Mouse (Mus musculus) frontal cortex, postnatal 25 days (tissue): Measurements from ENCODE around the gene Map2k6.

ENCODE experiments used
- DNase-seq, 2 experiments: peaks; one replicate each; pipeline ENCODE4 v3.0.0; 2022; ENCODE audit warnings: low spot score in 2 of 2

The Map2k6 gene

DNA sequence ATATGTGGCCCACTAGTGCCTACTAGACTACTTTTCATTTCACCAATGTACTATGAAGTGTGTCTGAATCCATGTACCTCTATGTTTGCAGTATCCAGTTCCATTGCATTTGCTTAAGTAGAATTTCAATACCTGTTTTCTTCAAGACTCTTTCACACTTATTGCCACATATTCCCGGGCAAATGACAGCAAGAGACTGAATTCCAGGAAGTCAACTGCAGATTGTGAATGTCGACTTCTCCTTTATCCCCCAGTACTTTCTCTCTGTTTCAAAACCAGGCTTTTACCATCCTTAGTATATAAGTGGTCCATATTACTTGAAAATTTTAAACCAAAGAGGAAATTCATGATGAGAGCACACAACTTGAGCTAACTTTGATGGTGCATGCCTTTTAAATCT lies 4.7 kb downstream of the Map2k6 start:
- no peak for DNase-seq

DNA sequence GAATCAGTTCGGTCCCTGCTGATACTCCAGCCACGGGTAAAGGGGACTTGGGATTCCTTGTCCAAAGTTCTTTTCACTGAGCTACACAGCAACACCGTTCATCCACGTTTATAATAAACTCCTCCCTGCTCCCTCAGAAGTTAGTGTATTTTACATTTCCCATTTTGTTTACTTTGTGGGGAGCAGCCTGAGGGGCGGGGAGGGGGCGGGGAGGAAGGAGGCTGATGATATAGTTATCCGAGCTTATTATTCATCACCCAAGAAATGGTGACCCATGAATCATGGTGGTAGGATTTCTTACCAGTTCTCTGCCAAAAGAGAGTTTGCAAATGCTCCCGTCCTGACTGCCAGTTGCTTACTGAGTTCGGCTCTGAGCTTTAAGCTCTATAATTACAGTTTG lies 6.7 kb downstream of the Map2k6 start:
- DNase-seq: no peak

DNA sequence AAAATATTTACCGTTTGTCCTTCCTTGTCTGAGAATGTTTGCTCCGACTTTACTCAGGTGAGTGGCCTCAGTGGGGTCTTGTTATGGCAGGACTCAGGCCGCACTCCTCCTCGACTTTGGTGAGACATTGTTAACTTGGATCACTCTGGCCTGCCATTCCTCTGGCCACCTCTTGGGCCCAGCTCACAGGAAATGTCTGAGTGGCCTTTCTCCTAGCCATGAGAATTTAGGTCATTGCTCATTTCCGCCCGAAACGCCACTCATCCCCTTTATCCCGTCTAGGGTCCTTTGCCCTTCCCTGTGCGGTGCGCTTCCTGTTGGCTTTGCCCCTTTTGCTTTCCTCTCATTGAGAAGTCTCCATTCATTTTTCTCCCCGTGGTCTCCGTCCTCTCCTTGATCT lies 10.2 kb downstream of the Map2k6 start:
- no peak for DNase-seq

DNA sequence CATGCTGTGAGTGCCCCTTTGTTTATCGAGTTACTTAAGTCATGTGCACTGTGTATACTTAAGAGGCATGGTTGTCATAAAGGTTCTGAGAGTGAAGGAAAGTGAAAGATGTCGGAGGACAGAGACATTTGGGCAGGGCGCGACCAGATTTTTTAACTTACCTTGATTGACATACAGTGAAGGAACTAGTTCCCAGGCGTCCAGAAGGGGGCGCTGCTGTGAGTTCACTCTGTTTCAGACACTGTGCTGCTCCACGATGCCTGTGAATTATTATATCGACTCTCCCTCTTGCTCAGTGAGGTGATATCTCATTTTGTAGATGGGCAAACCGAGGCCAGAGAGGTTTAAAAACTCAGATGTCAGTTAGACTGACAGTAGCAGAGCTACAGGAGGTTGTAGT lies 10.9 kb downstream of the Map2k6 start:
- no peak for DNase-seq

DNA sequence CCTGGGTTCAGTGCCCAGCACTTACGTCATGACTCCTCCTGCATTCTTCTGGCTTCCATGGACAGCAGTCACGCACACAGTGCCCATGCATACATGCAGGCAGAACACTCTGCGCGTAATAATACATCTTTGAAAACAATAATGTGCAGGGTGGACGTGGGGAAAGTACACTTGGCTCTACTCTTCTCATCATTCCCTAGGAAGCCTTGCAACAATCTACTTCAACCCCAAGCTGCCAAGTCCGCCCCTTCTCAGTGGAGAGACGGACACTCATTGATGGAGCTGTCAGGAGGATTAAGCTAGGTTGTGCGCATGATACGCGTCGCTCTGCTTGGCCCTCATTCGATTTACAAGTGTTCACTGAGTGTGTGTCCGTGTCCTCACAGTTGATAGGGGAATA lies 12.7 kb downstream of the Map2k6 start:
- no peak for DNase-seq

DNA sequence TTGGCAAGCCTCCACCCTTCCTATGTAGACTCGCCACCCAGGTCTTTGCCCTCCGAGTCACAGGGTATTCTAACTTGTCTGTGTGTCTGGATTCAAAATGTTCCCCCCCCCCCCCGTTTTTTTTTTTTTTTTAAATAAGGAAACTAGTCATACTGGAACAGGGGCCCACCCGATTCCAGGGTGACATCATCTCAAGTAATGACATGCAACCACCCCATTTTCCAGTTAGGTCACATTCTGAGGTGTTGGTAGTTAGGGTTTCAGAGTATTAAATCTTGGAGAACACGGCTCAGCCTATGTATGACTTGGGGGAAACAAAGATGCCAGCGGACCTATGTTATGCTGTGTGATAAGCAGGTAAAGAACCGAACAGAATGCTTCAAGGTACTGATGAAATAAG lies 15.3 kb downstream of the Map2k6 start:
- DNase-seq: no peak

DNA sequence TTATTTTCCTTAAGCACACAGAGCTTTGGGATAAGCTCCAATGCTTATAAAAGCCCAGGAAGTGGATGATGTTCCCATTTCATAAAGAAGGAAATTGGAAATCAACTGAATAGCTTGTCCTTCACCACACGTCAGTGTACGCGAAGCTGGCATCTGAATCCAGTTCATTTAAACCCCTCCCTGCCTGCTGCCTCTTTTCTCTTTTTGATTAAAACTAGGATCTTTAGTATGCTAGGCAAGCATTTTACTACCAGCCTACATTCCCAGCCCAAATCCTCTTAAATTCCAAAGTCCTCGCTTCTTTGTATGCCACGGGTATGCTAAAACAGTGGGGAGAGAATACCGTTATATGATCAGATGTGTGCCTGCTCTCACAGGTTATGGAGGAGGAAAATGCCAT lies 17.8 kb downstream of the Map2k6 start:
- no peak for DNase-seq

DNA sequence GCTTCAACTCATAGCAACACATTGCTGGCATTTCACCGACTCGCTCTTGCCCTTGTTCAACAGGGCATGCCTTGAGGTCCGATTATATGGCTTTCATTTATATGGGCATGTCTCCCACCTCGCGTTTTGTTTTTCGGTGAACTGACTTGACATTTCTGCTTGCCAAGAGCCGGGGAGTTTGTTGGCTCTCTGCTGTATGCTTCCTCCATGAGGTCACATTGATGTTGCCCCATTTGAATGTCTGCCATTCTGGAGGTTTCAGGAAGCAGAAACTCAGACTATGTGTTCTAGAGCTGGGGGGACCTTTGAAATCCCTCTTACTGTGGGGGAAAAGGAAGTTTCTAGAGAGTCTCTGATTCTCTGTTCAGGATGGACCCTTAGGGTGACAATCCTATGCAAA lies 21.5 kb downstream of the Map2k6 start:
- DNase-seq: no peak

DNA sequence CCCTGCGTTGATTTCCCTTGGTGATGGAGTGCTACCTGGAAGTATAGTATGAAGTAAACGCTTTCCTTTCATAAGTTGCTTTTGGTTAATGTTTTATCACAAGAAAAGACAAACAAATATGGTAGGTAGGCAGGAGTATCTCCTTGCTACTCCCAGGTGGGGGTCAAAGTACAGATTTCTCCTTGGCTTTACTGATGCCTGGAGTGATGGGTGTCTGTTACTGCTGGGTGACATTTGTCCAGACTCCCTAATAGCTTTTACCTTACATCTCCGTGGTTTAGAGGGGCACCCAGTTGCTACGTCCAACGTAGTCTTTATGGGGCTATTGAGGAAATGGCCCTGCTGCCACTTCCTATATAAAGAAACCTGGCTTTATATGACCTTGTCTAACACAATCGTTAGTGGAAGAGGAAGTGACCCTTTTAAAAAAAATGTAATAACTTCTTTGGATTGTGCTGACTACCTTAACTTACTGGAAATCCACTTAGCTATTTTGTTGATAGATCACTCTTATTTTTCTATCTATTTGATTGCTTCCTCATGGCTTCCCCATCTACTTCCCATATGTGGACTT lies 27.7 kb downstream of the Map2k6 start:
- no peak for DNase-seq

DNA sequence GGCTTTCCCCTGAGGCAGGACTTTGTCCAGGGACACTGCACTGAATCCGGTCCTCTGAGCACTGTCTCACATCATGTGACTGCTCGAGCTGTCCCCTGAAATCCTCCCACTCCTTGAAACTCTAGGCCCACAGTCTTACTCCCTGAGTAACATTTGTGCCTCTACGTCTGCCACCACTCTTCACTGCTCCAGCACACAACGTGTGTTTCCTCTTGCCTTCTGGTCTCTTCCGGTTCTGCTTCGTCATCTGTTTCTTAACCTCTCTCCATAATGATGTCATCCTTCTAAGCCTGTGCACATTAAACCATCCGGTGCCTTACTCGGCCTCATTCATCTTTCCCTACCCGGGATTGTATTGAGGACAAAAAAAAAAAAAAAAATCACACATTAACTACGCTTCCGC lies 28.2 kb downstream of the Map2k6 start:
- no peak for DNase-seq

DNA sequence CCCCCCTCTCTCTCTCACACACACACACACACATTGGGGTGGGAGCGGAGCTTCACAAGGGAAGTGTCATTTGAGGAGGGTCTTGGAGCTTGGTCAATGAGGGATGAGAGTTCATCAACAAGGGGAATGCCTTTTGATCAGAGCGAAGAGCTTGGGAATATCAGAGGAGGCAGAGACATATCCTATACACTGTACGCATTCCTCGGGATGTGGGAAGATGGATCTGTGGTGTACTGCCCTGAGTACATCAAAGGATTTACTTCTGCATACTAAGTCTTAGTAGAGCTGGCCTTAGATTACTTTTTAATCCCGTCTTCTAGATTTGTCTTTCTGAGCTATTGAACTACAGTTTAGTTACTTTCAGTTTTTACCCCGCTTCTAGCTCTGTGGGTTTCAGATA lies 30.1 kb downstream of the Map2k6 start:
- DNase-seq: no peak

DNA sequence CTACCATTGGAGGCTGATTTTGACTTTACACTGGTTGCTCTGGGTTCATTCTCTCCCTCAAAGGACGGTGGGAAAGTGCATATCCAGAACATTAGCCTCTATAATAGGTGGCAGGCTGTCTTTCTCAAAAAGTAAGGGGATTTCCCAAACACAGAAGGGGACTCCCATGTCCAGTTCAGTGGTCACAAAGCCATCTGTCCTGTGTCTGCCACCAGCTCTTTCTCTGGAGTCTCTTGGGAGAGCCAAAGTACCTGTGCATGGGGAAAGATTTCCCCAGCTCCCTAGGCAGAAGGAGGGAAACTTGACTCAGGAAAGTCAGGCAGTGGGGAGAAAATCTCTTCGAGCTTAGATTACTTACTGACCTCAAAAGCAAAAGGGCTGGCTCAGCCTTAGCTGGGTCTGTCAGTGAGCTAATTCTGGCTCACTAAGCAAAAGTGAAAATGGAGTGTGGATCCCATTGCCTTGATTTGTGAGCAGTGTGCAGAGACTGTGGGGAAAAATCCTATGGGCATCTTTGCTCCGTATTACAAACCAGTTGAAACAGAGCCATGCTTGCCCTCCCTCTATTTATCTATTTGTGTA lies 31.0 kb downstream of the Map2k6 start:
- DNase-seq: no peak

DNA sequence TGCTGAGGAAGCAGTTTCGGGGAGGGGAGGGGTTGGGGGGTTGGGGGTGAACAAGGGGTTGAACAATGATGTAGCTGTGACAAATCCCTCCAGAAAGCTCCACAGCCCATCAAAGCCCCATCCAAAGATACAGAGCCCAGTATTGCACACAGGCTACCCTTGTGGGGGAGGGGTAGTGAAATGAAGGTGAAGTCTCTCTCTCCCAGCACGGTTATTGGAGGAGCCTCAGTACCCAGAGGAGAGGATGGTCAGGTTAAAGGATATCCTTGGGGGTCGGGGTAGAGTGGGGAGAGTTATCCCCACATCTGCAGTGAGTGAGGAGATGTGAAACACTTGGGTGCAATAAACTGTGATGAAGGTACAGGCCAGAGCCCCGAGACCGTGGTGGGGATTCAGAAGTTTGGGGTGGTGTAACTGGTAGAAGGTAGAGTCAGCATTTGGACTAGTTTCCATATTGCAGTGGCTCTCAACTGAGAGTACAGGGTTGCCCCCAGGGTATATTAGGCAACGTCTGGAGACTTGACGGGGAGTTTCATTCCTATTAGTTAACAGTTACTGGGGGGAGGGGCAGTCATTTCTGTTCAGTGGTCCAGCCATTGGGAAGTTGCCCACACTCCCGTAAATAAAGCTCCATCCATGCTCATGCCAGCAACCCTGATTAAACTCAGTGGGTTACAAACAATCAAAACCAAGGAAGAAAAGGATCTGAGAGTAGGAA lies 37.1 kb downstream of the Map2k6 start:
- DNase-seq: no peak

DNA sequence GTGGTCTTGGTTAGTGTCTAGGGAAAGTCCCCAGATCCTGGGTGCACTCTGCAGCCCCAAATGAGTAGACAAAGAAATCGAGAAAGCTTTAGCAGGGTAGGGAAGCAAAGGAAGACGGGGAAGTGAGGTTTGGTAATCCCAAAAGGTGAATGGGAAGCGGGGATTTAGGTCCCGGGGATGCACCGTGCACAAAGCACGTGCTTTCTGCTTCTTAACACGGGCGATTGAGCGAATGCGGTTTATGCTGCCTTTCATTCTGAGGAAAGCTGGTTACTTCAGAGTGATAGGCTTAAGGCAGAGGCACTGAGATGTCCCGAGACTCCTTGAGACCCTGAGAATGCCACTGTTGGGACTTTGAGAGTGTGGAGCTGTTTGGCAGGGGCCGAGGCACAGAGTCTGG lies 38.1 kb downstream of the Map2k6 start:
- no peak for DNase-seq

DNA sequence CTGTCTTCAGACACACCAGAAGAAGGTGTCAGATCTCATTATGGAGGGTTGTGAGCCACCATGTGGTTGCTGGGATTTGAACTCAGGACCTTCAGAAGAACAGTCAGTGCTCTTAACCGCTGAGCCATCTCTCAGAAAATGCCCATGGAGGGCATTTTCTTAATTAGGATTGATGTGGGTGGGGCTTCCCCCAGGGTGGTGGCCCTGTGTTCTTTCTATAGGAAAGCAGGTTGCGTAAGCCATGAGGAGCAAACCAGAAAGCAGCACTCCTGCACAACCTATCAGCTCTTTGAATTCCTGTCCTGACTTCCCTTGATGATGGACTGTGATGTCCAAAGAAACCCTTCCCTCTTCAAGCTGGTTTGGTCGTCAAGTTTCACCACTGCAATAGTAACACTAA lies 39.2 kb downstream of the Map2k6 start:
- DNase-seq: no peak

DNA sequence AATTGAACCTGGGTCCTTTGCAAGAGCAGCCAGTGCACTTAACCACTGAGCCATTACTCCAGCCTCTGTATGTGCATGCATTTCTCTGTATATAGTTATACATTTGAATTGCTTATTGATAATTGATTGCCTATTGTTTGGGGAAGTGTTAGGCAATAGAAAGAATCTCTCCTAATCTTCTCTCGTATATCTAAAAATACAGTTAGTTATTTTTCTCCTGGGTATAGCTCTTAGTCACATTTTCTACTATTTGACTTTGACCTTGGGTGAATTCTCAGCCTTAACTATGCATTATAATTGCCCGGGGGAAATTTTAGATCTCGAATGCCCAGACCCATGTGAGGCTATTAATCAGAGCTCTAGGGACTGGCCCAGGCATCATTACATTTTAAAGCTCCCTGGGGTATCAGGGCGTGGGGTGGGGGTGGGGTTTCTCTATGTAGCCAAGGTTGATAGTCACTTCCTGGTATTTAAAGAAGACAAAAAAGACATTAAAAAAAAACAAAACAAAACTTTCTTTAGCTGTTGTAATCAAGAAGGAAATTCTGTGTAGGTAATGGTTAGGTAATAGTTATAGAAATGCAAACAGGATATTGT lies 39.9 kb downstream of the Map2k6 start:
- no peak for DNase-seq

DNA sequence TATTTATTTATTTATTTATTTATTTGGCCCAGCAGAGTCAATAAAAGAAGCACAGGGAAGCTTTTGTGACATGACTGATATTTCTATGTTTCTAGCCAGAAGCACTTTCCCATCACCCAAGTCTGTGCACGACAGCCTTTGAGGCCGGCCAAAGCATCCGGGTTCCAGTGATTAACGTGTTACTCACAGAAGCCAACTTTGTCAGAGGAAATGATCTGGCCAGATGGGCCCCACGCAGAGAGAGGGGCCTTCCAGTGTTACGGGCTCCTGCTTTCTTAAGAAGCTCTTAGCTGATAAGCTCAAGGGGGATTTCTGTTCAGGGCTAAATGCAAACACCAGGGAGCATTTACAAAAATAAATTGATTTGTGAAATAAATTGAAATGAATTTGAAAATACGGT lies 40.4 kb downstream of the Map2k6 start:
- no peak for DNase-seq

DNA sequence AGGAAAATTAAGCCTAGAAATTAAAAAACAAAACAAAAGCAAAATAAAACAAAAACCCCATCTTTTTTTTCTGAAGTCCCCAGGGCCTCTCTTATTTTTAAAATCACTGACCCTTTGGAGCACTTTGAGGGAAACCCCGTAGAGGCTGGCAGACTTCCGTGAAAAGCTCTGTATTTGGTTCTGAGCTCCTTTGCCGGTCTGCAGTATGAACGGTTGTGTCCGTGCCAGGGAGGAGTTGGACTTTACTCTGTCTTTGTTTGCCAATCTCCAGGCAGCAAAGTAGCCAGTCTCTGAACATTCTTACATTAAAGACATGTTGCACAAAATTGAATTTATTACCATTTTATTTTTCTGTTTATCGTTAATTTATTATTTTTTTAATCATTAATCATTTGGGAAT lies 45.7 kb downstream of the Map2k6 start:
- no peak for DNase-seq

DNA sequence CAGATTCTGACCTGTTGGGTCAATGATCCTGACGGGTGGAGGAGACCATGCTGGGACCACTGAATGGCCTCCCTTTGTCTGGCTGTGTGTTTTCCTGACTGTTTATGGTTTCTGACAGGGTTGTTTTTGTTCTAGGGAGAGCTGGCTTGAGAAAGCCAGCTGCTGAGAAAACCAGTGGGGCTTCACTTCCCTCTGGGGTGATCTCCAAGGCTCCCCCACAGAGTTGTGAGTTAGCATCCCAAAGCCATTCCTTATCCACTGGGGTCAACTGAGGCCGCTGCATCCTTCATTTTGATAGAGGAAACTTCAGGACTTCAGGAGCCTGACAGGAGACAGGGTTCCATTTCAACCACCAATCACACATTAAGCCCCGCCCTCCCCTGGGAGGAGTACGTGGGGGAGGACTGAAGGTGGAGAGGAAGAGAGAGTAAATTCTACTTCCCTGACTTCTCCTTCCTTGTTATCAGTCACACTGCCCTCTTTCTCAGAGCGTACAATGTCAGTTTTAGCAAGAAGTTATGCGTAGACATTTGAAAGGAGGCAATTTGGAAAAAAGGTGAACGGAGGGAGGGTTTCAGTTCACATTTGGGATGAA lies 49.3 kb downstream of the Map2k6 start:
- no peak for DNase-seq

DNA sequence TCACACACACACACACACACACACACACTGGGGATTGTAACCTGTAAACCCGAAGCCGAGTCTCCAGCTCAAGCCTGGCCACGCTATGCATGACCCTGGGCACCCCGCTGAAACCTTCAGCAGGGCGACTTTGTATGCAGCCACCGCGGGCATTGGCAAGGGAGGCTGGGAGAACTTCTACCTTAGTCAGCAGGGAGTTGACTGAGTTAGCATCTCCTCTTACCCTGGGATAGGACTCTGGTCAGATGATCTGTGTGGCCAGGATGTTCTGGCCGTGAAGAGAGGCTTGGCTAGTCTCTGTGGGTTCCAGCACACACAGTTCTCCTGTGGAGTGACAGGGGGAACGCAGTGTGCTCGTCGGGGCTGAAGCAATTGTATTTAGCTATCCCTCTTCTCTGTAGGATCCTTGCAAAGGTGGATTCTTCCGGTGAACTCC lies 49.8 kb downstream of the Map2k6 start:
- DNase-seq: no peak

DNA sequence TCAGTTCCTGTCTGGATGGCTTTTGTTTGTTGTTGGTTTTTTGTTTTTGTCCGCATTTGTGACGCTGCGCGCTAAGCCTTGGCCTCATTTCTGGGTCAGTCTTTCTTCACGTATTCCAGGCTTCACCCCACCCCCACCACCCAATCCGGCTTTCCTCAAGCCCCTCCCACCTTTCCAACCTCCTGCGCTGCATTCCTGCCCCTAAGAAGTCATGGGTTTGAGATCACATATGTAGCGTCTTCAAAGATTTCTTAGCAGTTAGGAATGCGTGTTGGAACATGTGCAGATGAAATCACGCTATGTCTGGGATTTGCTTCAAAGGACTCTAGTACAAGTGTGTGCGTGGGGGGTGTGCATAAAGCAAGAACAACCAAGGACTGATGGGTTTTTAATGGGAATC lies 50.3 kb downstream of the Map2k6 start:
- no peak for DNase-seq

DNA sequence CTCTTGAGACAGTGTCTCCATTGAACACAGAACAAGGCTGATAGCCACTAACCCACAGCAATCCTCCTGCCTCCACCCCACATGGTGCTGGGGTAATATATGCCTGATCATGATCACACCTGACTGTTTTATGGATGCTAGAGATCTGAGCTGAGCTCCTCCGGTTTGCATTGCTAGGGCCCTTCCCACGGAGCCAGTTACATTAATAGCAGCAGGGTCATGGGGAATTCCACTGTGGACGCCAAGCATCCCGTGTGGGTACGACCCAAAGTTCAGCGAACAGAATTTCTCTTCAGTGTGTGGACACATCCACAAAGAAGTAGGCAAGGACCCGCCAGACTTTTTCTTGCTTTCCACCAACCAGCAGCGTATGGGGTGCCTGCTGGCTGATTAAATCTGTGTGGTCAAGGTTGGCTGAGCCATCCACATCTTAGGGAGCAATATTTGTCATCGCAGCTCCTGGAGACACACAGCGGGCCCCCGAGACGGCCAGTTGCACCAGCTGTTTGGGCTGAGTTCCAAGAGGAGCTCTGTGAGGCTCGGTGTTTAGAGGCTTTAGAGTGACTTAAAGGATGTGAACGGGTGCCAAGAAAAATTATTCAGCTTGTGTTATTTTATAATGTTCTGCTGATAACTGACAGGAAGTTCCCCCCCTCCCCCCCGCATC lies 51.3 kb downstream of the Map2k6 start:
- no peak for DNase-seq
